Mouse (Mus musculus) urinary bladder, adult 18-20 months (tissue): ENCODE data around the gene Nudt4.

Experiments
- DNase-seq, 2 experiments: peaks; one replicate each; pipeline ENCODE4 v3.0.0; 2022; ENCODE audit warnings: low spot score in 2 of 2, mixed read lengths in 2 of 2

Gene Nudt4

DNA sequence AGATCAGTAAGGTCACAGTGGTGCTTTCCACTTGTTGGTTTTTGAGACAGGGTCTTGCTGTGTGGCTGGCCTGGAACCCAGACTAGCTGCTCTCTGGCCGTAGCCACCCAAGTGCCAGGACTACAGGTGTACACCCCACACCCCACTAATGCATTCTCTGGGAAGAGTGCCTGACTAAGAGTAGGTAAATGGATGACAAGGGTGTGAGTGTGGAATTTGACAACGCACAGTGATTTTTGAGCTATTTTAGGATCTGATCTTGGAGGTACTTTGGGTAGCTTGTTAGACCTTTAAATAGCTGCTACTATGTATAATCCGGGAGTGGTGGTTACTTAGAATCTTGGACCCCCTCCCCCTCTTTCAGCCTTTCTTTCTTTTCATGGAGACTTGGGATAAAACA lies 24.7 kb downstream of the Nudt4 start:
- no peak for DNase-seq

DNA sequence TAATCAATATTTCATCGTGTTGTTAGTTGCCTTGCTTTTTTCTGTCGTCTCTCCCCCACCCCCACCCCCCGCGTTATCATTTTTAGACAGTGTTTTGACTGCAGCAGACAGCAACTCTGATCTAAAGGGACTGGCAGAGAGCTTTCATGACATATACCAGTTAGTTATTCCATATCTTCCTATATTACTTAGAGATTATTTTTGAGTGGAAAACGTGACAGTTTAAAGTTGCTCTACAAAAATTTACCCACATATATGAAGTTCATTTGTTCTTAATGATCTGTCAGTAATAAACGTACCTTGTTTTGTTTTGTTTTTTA lies 27.8 kb downstream of the Nudt4 start:
- no peak for DNase-seq

DNA sequence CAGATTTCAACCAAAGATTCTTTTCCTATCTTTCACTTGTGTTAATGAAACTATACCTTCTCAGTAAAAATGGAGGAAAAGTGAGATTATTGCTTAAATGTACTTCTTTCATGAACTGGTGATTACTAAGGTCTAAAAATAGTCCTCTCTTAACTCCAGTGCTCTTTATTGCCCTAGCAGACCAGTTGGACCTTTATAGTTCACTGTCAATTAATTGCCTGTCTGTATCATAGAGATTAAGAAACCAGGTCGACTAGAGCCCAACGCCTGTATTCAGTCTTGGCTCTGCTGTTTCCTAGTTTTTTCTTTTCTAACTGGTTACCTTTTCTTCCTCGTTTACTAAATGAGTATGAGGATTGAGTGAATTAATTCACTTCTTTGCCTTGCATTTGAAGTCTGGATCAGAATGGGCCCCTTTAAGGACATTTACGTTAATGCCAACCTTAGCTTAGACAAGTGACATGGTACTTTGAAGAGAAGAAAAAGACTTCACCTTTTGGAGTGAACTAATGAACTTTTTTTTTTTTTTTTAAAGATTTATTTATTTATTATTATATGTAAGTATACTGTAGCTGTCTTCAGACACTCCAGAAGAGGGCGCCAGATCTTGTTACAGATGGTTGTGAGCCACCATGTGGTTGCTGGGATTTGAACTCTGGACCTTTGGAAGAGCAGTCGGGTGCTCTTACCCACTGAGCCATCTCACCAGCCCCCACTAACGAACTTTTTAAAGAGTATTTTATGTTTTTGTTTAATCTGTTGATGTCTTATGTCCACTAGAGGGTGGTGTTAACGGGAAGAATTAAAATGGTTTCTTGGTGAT lies 28.3 kb downstream of the Nudt4 start:
- DNase-seq = no peak

DNA sequence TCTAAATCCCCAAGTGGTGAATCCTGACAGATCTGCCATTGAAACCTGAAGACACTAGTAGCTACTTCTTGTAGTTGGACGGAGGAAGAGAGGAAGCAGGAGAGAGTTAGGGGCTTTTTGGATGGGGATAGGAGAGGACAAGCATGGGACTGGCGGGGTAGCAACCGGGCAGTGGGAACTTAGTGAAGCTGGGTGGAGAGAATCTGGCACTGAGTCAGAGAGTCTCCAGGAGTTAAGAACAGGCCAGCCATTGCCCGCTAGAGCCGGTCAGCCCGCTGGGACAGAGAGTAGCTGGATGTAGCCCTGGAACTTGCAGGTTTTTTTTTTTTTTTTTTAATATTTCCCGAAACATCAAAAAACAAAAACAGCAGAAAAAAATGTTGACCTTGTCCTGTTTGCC lies 30.6 kb downstream of the Nudt4 start:
- DNase-seq = no peak

DNA sequence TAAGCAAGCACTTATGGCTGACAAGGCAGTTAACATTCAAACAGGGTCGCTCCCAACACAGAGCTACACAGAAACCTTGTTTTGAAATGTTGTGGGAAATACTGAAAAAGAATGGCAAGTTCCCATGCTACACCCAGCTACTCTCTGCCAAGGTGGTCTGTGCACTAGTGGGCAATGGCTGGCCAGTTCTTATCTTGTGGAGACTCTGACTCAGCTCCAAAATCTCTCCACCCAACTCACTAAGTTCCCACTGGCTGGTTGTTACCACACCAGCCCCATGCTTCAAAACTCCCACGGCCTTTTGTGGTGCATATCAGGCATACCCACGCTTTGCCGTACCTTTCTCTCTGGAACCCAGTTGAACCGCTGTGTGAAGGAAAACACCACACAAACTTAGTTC lies 31.0 kb downstream of the Nudt4 start:
- no peak for DNase-seq

DNA sequence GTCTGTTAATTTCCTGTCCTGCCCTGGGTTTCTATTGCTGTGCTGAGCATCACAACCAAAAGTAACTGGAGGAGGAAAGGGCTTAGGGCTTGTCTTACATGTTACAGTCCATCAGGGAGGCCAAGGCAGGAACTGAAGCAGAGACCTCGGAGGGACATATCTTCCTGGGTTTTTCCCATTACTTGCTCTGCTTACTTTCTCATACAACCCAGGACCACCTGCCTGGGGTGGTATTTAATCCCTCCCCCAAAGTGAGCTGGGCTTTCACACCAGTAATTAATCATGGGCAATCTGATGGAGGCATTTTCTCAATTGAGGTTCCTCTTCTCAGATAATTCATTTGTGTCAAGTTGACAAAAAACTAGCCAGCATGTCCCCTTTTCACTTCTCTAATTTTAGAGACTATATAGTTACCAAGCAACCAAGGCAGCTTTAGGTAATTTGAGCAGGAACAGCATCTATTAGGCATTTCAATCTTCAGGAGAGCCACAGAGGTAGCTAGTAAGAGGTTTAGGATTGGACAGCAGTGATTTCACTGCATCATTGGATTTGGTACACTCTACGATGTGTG lies 33.3 kb downstream of the Nudt4 start:
- DNase-seq = no peak

DNA sequence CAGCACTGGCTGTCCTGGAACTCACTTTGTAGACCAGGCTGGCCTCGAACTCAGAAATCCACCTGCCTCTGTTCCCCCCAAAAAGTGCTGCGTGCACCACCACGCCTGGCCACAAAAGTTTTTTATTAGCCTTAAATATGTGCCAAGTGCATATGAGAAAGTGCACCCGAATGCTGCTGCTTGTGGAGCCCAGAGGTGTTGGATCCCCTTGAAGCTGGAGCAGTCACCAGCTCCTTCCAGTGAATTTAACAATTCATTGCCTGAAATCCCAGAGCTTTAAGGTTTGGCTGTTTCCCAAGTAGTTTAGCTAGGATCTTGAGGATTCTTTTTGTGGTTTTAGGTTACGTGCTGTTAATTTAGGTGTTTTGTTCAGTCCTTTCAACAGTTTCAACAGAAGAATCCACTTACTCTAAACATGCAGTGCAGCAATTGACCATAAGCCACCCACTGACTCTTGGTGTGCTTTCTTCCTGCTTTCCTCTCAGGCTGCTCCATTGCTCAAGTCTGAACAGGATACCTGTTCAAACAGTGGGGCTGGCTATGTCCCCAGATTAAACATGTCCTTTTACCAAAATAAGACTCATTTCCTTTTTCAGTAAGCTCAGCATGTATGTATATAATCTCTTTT lies 37.3 kb downstream of the Nudt4 start:
- DNase-seq = peak in 1 of 2 experiments; percentile 34

DNA sequence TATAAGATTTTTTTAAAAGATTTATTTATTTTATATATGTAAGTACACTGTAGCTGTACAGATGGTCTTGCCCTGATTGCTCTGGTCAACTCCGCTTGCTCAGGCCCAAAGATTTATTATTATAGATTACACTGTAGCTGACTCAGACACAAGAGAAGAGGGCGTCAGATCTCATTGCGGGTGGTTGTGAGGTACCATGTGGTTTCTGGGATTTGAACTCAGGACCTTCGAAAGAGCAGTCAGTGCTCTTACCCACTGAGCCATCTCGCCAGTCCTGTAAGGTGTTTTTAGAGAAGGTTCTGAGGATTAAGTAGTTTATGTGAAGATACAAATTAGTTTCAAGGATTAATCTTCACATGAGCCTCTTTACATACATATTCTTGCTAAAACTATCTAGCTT lies 38.1 kb downstream of the Nudt4 start:
- no peak for DNase-seq

DNA sequence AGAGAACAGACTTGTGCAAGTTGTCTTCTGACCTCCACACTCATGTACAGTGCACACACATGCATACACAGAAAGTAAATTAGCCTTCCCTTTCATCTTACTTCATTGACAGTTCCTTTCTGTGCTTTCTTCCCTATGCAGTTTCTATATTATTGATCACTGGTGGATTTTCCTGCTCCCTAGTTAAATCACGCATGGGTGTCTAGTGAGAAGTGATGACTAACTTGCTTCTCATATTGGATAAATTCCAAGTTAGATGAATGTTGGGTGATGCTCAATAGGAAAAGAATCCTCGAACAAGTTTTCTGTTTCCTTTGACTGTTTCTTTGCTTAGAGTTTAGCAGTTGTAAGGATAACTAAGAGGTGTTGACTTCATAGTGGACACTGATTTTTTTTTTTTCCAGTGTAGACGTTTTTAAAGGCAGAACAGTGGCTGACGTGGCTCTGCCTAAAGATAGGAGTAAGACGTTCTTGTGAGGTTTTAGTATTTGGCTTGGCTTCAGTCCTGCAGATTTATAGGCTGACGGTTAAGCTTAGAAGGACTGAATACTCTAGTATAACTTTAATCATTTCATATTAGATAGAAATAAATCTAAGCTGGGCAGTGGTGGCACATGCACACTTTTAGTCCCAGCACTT lies 38.8 kb downstream of the Nudt4 start:
- DNase-seq = no peak

DNA sequence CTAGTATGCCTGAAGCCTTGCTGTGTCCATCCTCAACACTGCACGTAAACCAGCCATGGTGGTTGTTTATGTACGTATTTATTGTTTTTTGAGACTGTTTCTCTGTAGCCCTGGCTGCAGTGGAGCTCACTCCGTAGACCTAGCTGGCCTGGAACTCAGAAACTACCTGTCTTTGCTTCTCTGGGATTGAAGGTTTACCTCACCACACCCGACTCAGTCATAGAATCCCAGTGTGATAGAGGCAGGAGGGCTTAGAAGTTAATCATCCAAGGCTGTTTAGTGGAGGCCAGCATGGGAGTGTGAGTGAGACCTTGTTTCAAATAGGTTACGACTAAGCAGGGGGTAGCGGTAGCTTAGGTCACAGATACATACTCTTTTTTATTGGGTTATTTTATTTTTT lies 46.3 kb downstream of the Nudt4 start:
- no peak for DNase-seq

DNA sequence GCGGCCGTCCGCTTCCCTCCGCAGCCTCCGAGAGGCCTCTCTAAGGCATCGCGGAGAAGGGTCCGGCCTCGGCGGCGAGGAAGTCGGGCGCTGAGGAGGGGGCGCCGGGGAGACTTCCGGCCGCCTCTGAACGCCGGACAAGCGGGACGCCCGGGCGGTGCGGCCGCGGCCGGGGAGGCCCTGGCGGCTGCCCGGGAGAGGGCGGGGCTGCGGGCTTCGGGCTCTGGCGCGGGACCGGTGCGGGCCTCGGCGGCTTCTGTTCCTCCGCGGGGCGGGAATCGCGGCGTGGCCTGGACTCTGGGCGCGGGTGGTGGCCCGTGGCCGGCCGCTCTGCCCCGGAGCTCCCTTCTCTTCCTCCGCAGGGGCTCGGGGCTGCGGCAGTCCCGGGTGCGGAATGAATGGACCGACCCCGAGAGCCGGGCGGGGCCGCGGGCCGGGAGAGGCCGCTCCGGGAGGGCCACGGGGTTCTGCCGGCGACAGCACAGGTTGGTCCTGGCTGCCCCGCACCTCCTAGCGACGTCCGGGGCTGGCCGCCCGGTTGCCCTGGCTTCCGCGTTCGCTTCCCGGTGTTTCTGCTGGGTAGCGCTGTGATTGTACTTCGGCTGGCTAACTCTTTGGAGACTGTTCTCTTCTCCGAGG lies 48.5 kb downstream of the Nudt4 start:
- peak; percentile 20 to 53 for DNase-seq

DNA sequence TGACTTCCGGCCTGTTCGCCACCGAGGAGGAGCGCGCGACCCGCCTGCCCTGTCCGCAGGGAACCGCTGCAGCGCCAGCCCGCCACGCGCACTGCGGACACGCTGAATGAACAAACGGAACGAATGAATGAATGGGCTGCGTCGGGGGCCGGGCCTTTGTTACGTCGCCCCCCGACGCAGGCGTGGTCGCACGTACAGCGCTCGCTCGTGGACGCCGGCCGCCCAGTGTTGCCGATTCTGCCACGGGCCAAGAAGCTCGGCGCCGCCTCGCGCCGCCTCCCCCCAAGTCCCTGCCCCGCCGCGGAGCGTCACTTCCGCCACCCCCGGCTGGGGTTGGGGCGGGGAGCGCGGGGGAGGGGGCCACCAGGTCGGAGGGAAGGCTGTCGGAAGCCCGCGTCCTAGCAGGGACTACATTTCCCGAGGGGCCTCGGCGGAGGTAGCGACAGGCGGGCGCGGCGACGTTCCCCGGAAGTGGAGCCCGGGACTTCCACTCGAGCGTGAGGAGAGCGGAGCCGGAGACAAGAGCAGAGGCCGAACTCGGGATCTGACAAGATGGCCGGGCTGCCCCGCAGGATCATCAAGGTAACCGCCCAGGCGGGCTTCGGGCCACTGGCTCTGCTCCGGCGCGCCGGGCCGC lies 49.2 kb downstream of the Nudt4 start, which contains the start of gene Ube2n:
Ube2n (plus strand) TSS at position 490 of the 637 bp plus-strand sequence.
- peak; percentile 90 to 98 for DNase-seq

DNA sequence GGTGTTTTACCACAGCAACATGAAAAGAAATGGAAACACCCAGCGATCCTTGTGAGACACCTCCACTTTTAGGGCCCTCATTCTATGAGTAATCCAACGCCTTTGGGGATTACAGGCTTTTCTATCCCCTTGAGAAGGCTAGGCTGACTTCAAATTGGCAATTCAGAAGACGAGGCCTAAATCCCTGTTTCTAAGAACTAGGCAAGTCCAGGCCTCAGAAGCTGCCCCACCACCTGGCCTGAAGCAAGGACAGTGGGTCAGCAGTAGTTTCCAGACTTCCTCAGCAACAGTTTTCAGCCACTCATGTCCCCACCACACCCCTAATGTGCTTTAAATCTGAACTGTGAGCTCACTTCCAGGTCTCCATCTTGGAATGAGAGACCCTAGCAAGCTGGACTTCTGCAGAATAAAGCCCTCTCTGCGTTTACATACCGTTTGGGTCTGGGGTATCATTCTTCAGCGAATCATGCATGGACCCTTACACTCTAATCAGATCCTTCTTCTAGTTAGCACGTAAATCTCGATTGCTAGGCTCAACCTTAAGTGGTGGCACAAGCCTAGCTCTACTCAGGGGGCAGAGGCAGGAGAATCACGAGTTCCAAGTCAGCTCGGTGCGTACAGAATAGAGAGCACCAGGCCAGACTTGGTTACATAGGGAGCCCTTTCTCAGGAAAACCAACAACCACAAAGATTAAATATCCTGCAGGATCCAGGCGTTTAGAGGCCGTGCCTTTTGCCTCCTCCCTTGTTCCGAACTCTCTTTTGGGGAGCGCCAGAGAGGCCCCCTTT lies 50.0 kb downstream of the Nudt4 start:
- no peak for DNase-seq

DNA sequence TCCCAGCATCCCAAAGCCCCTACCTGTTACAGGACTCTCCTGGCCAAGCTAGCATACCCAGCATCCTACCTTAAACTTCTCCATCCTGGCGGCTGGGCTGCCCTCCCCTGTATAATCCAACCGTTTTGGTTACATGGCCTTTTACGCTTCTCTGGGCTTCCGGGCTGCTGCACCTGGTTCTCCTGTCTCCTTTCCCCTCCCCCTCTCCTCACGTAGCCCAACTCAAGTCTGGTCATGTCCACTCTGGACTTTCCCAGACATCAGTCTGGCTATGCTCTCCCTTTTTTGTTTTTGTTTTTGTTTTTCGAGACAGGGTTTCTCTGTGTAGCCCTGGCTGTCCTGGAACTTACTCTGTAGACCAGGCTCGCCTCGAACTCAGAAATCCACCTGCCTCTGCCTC lies 51.3 kb downstream of the Nudt4 start:
- DNase-seq = no peak

DNA sequence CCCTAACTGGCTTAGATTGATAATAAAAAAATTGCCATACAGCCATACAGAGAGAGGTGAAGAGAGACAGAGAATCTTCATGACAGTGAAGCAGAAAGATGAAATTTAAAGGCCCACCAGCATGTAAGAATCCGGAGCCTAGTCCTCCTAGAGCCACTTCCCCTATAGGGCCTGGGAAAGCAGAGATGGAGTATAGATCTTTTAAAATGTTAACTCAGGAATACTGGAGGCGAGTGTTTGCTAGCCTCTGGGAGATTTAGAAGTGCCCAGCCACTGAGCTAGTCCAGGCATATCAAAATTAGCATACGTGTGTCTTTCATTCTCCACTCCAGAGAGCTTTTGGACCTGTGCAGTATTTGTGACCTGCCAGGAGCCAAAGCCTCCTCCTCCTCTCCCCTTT lies 54.7 kb downstream of the Nudt4 start:
- DNase-seq = no peak

DNA sequence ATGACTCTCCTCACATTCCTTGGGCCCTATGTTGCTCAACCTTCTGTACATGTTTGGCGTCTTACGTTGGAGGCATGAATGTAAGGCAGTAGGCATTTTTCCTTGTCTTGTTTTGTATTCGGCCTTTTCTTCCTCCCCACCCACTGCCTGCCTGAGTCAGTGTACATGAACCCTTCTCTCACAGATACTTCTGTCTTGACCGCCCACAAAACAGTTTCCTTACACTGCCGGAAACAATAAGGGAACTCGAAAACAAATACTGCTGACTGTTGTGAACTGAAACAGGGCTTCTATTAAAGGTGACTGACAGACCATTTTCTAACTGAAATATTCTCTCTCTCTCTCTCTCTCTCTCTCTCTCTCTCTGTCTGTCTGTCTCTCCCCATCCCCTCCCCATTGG lies 55.2 kb downstream of the Nudt4 start:
- DNase-seq = no peak

DNA sequence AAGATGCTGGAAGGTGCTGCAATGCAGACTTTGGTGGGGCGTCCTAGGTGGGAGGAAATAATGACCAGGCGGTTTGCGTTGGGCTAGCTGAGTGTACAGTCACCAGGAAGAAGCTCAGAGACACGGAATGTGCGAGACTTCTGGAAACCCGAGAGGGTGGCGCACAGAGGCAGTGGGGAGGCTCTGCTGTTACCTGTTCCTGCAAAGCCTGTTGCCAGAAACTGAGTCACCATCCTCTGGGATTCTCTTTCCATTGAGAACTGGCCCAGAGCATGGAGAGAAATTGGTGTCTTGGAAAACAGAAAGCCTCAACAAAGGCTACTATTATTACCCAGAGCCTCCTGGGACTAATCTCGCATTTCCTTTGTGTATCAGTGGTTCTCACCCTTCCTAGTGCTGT lies 55.8 kb downstream of the Nudt4 start:
- no peak for DNase-seq

DNA sequence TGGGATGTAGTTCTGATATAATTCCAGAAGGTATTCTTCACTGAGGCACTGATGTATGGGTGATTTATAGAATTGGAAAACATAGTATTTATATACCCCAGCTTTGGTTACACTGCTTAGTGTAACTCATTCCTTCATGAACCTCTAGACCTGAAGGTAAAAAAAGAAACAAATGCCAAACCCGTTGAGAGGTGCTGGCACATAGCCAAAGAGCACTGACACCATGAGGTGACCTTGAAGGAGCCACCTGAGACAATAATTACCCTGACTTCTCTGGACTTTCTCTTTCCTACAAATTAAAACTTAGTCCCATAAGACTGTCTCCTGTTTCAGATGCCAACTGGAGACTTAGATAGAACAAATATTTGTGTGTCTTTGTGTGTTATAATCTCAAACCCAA lies 59.6 kb downstream of the Nudt4 start:
- no peak for DNase-seq

DNA sequence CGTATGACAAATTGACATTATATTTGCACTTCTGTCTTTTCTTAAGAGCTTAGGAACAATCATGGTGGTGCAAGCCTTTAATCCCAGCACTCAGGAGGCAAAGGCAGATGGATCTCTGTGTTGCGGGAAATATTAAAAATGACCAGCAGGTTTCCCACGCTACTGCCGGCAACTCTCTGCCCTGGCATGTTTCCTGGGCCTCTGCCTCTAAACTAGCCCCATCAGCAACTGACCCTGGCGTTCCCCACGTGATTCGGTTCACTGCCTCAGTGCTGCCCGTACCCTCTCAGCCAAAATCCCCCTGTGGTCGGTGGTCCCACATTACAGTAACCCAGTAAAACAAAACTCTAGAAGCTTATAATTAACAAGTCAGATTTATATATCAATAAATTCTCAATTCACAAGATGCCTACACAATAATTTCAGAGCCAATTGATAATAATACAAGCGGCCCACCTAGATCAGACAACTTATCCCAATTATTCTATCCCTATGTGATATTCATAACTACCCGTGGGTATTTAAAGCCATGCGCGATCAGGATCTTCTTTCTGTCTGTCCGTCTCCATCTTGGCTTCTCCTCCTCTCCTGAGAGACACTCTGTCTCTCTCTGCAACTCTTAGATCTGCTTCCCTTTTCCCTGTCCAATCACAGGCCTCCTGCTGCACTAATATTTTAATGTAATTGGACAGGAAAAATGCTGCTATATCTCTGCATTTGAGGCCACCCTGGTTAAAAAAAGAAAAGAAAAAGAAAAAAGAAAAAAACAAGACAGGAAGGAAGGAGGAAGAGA lies 60.3 kb downstream of the Nudt4 start:
- no peak for DNase-seq

DNA sequence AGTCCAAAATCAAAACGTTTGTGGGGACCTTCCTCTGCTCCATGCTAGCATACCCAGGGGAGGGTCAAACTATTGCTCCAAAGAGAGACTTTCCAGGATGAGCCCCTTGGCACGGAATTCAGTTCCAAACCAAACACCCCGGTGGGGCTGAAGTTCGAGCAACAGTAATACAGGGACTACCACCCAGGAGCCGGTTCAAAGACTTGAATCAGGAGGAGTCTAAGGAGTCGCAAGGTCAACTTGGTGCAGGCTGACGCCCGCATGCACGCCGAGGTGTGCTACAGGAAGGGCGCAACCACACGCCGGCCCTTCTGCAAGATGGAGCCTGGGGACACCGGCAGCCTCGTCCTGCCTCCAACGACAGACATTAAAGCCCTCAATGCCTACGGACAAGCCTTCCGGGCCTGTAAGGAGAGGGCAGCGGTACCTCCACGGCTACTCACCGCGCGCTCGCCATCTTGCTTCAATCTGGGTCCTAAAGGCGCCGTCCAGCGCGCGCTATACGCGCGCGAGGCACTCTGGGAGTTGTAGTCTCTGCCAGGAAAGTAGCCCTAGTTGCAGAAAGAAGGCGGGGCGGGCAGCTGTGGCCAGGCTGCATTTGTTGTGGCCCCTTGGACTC lies 62.4 kb downstream of the Nudt4 start, which contains the start of gene Mrpl42:
Mrpl42 (minus strand) TSS at position 478 of the 619 bp plus-strand sequence.
- DNase-seq = peak; percentile 75 to 79
